Mouse (Mus musculus) testis, adult 2 months (tissue): ENCODE measurements around the gene Cadm2.

Source experiments
- CTCF ChIP-seq: fragments of 200-500 bp; IDR thresholded peaks from 2 replicates; pipeline ENCODE4 v1.5.1; 2012; ENCODE audit warnings: low read depth, mild to moderate bottlenecking, inconsistent platforms, low read length, moderate library complexity; ENCODE audit not compliant: control insufficient read depth, insufficient read depth, insufficient replicate concordance
- POLR2A ChIP-seq: fragments of 200-500 bp; IDR thresholded peaks from 2 replicates; pipeline ENCODE4 v1.6.1; 2012; ENCODE audit warnings: low read depth, mild to moderate bottlenecking, inconsistent platforms, low read length, moderate library complexity; ENCODE audit not compliant: control insufficient read depth

- no peak for TF ChIP-seq CTCF
- TF ChIP-seq POLR2A, result no peak
These were observed 623.2 kb downstream of the Cadm2 start for GRCm38 (mm10) chr16:66997461-66997860.
